Mouse (Mus musculus): ENCODE measurements around the gene Fntb.

- TF ChIP-seq CTCF (conservative IDR thresholded peaks at IDR 0.05; ENCODE audit: insufficient read depth, insufficient read length, low read depth, low read length) (no peak), POLR2A (IDR thresholded peaks at IDR 0.05; ENCODE audit: low read depth, low read length) (no peak)
Measured at GRCm38 (mm10) chr12:76947487-76947886, 182.1 kb downstream of the Fntb start.
